Mouse (Mus musculus): ENCODE data around the gene Mlst8. TPM values are rescaled to one million over a fixed set of nuclear protein-coding genes. Genes with fewer than 3 reads are reported as not detected.

Gene Mlst8
- total RNA-seq, 2 experiments from 2014 or later, result 42.5 to 42.9 TPM

DNA sequence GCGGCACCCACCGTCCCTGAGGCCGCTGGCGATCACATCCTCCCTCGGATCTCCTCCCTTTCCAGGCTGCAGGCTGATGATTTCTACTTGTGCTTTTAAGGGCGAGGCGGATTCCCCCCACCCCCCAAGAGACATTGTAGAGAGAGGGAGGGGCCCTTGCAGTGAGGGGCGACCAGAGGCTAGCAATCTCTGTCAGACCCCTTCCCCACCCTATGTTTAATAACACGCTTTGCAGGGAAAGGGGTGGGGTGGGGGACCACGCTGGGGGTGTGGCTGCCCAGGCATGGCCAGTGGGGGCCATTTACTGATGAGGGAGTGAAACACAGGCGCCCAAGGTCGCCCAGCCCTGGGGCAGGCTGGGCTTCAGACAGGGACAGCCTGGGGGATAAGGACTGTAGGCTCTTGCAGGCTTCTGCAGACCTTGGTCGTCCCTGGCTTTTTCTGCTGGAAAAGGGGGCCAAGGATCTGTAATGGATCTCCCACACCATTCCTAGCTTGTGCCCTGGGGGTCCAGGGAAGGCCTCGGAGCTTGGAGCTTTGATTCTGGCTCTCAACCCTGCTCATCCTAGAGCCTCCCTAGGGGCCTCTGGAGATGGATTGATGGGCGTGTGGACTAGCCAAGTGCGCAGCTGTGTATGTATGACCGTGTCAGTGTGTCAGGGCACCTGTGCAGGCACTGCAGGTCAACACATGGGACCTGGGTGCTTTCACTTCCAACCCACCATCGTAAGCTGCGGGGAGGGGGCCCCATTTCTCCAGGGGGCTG, 10.6 kb upstream of the Mlst8 start:
- peak in 1 of 2 experiments; percentile 15 for DNase-seq (ENCODE audit: low spot score in 2 of 2)

DNA sequence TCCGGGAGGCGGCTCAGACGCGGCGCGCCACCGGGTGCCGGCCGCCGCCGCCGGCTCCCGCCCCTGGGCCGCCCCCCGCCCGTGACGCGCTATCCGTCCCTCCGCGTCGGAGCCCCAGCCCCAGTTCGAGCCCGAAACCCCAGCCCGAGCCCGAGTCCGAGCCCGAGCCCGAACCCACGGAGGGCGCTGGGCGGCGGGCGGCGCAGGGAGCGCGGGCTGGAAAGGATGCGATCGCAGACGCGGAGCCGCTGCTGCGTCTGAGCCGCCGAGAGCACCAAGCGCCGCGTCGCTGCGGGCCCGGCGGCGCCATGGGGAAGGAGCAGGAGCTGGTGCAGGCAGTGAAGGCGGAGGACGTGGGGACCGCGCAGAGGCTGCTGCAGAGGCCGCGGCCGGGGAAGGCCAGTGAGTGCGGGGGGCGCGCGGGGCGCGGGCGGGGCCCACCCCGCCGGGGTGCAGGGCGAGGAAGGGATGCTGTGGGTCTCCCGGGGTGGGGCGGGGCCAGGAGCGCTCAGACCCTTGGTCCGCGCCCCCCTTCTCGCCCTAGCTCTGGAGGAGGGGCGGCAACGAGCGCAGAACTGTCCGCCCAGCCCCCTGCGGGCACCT, 9.9 kb upstream of the Mlst8 start:
- peak in 1 of 2 experiments; percentile 41 for DNase-seq (ENCODE audit: low spot score in 2 of 2)

DNA sequence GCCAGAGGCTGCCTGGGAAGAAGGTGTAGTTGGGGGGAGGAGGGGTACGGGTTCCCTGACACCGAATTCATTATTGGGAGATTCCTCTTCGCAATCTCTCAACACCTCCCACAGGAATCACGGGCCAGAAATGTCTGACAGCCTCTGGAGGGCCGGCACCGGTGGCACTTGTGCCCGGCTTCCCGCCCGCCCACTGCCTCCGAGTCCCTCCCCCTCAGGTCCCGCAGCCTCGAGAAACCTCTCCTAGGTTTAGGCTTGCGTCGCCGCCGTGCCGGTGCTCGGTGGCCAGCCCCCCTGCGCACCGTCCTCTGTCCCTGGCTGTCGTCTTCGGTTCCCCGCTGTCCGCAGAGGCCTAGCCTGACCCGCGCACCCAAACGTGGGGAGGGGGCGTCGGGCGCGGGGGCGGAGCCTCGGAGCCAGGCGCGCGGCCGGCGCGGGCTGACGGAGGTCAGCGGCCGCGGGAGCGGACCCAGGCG, 9.3 kb upstream of the Mlst8 start, which contains the start of gene Caskin1:
TSS of gene Caskin1 (plus strand) at position 416 of the 476 bp plus-strand sequence.
- peak in 1 of 2 experiments; percentile 46 for DNase-seq (ENCODE audit: low spot score in 2 of 2)

DNA sequence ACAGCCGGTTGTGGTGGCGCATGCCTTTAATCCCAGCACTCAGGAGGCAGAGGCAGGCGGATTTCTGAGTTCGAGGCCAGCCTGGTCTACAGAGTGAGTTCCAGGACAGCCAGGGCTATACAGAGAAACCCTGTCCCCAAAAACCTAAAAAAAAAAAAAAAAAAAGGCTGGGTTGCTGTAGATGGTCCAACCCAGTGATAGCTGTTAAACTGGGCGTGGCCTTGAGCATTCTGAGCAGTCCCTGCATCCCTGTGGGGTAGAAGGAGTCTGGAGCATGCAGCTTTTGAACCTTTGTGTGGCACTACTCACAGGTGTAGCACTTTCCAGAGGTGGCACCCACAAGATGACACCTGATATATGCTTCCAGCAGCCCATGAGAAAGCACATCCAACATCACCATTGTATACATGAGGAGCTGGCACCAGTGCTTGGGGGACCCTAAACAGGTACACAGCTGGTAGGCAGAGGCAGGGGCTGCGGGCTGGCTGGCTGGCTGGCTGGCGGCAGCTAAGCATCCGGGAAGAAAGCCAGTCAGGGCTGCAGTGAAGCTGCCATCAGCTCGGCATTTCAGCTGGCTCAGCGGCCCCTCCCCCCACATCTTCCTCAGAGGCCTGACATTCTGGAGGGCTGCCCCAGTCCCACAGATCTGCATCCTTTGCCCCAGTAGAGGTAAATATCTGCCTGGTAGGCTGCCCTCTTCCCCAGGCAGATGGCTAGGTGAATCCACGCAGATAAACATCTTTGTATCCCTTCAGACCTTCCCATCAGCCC, 6.4 kb upstream of the Mlst8 start:
- peak in 1 of 2 experiments; percentile 66 for DNase-seq (ENCODE audit: low spot score in 2 of 2)

DNA sequence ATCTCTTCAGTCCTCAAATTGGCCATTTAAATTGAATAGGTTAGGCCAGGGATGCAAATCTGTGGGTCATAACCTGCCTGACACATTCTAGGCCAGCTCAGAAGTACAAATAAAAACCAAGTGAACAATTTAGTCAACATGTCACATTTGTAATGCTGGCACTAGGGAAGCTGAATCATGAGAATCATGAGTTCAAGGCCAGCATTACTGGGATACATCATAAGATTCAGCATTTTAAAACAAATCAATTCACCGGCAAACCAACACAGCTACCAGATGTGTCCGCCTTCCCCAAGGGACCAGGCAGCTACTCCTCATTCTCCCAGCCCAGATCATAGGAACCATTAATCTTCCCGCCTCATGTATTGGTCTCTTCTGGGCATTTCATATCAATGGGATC, 4.6 kb upstream of the Mlst8 start:
- no peak for DNase-seq (ENCODE audit: low spot score in 2 of 2)

DNA sequence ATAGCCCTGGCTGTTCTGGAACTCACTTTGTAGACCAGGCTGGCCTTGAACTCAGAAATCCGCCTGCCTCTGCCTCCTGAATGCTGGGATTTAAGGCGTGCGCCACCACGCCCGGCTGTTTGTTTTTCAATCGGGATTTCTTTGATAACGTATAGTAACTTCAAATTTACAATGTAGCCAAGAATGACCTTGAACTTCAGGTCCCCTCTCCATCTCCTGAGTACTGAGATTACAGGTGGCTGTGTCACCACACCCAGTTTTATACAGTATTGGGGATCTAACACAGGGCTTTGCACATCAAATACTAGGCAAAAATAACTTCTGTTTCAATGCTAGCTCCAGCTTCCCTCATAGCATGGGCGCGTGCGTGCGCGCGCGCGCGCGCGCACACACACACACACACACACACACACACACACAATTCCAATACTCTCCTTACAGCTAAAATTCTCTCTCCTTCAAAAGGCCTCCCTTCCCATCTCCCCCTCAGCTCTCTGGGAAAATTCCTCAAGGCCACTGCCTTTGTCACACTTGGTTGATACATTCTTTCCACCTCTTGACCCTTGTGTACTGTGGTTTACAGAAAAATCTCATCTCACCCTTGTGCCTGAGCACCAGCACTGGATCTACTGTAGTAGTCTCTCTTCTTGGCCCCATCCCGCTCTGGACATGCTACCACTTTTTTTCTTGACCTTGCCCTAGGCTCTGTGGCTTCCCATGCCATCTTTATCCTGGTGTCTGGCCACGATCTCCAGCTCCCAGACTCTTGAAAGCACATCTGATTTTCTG, 2.3 kb upstream of the Mlst8 start:
- DNase-seq (ENCODE audit: low spot score in 2 of 2), result no peak

DNA sequence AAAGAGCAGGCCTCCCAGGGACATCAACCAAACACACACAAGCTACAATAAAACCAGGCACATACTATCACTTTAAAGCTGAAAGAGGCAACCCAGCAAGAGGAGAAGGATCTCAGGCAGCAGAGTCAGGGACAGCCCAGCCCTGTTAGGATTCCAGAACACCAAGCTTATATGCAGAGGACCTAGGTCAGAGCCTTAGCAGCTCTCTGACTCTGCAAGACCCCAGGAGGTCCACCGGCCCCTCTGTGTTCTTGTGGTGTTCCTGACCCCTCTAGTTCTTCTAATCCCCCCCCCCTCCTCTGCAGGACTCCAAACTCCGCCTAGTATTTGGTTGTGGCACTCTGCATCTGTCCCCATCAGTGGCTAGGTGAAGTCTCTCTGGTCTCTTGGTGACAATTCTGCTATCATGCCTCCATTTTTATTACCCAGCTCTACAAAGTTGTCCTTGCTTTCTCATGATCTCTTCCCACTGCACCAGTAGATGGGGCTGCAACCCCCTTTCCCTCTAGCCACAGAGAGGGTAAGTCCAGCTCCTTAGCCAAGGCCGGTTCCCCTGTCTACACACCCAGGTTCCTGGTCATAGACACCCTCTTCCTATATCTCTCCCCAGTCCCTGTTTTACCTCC, 1.4 kb upstream of the Mlst8 start:
- DNase-seq (ENCODE audit: low spot score in 2 of 2), result peak in 1 of 2 experiments; percentile 18

DNA sequence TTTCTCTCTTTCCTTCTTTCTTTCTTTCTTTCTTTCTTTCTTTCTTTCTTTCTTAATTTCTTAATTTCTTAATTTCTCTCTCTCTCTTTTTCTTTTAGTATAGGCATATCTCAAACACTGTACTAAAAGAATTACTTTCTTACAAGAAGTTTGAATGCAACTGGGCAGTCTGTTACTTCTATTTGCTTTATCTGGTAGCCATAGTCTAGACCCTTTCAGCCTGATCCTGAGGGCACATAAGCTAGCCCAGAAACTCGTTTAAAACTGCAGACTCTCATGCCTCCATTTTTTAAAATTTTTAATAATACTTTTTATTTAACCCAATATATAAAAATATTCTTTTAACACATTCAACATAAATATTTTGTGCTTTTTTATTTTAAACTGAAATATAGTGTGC, 553 bp upstream of the Mlst8 start:
- no peak for DNase-seq (ENCODE audit: low spot score in 2 of 2)

DNA sequence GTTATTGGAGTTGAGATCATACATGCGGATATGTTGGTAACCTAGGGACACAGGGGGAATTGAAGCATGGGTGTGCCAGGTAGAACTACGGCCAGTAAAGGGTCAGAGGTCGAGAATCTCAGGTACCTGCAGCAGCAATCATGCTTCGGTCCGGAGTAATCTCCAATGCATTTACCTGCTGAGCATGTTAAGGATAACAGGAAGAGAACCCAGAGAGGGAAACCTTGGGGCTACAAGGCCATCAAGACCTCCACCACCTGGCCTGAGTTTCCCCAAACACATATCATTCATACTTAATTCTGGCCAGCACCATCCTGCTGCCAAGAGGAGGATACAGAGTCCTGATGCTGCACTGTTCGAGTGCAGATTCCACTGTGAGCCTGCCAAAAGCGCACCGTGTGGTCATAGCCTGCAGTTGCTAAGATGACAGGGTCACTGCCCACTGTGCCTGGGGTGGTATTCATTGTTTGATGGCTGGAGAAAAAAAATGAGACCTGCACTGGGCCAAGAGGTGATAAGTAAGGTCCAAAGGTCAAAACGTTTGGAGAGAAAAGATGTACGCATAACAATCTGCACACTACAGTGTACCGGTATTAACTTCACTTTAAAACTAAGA, 785 bp downstream of the Mlst8 start:
- DNase-seq (ENCODE audit: low spot score in 2 of 2), result peak in 1 of 2 experiments; percentile 21

DNA sequence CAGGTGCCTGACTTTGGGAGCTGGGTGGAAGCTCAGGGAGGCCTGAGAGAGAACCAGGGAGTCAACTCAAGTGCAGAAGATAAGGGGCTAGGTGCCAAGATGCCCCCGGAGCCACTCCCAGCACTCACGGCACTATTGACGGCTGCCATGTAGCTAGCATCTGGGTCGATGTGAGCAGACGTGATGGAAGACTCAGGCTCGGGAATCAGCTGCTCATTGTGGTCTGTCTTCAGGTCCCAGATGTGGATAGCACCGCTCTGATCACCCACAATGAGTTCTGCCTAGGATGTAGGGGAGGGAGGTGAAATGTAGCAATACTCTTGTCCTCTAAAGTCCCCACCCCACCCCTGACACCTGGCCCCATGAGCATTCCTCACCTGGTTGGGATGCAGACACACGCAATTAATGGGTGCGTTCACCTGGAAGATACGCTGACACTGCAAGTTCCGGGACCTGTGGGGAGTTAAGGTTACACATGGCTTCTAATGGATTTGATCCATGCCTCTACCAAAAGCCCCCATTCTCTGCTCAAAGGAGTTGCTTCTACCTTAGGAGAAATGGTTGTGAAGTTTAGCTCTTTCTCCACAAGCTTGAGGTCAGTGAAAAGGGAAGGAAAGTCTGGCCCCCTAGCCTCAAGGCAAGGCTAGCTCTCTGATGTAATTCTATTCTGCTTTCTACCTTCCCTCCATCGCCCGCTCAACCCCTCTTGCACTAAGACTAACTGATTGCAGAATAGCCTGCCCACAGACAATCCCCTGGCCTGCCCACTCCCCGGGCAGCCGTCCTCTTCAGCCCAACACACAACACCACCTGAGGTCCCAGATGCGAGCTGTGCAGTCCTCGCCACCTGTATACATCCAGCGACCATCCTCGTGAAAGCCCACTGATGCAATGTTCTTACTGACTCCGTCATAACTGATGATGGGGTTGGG, 1.6 kb downstream of the Mlst8 start:
- no peak for DNase-seq (ENCODE audit: low spot score in 2 of 2)

DNA sequence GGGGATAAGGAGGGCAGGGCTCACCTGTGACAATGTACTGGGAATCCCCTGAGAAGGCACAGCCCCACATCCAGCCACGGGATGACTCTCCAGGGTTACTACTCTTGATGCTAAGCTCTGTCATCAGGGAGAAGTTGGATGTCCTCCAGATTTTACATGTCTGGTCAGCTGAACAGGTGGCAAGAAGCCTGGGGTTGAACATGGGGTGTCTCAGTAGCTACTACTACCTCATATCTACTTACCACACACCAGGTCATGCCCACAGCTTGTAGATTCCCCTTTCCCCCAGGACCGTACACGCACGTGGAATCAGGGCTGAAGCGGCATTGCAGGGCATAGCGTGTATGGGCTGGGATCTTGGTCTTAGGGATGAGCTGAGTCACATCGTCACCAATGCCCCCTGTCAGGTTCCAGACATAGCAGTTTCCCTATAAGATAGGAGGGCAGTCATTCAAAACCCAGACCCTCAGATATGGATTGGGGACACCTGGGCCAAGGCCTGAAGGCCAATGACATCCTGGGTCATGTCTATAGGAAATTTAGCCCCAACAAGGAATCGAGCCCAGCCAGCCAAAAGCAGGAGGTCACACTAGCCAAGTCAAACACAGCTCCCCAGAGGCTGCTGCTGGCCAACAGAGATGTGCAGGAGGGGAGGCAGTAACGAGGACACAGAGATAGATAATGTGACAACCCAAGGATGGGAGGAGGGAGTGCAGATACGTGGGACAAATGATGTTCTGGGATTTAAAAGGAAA, 2.7 kb downstream of the Mlst8 start:
- DNase-seq (ENCODE audit: low spot score in 2 of 2), result no peak

DNA sequence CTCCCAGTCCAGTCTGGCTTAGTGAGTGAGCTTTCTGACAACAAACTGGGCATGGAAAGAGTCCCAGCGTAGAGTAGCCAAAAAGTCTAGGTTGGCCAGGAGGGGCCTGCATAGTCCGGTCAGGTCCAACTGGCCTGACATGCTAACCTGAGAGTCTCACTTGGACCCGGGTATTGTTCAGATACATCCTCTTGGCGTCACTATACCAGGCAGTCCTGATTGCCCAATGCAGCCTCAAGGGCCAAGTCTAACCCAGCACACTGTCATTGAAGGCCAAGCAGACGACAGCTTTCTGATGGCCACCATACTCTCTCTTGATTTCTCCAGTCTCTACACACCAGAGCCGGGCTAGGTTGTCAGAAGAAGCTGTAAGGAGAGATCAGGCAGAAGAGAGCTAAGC, 3.3 kb downstream of the Mlst8 start:
- no peak for DNase-seq (ENCODE audit: low spot score in 2 of 2)

DNA sequence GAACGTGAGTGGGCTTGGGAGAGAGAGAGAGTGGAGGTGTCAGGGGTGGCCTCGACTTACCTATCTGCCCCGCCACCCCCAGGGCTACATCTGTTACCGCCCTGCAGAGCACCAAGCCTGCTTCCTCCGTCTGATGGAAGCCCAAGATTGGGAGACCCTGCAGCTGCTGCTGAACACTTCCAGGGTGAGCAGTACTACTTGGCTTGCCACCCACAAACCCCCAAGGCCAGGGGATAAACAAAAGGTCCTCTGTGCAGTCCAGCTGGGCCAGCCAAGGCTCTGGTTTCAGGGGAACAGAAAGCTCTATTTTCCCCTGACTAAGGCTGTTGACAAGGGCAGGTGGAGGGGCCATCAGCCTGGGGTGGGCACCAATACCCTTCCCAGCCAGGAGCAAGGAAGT, 4.3 kb downstream of the Mlst8 start:
- DNase-seq (ENCODE audit: low spot score in 2 of 2), result peak in 1 of 2 experiments; percentile 61

DNA sequence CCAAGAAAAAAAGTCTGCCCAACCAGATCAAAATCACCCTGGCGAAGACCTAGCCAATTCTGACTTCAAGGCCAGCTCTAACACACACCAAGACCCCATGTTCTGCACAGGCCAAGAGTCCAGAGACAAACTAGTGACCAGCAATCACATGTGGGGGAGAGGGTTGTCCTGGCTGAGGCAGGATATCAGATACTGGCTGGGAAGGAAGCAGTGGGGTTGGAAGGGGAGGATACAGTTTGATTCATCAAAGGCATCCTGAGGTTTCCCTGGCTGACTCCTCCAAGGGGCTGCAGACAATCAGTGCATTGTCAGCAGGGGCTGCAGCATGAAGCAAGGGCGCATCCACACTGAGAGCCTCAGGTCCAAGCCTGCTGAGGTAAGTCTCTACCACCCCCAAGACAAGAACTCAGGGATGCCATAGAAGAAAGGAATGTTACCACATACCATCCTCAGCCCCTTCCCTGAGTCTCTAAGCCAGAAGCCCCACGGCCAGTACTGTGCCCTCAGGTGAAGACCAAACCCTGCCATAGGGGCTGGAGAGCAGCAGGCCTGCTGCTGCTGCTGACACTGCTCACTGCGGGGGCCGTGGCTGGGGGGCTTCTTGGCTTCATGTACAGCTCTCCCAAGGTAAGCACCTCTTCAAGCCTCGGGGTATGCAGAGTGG, 5.1 kb downstream of the Mlst8 start, which contains the start of gene Bricd5:
TSS of gene Bricd5 (plus strand) at position 273 of the 664 bp plus-strand sequence.
- DNase-seq (ENCODE audit: low spot score in 2 of 2), result no peak

DNA sequence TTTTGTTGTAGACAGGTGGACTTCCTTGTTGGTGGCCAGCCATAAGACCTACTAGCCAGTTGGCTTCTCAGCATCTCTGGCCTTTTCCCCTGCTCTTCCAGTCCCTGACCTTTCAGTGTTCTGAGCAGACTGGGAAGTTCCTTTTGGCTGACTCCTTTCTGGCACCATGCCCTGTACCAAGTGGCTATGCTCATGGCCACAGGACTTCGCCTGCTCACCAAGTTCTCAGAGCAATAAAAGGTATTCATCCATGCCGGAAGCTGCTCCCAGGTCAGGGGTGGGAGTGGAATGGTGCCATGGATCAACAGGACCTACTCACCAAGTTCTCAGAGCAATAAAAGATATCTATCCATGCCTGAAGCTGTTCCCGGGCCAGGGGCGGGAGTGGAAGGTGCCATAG, 6.4 kb downstream of the Mlst8 start:
- no peak for DNase-seq (ENCODE audit: low spot score in 2 of 2)

DNA sequence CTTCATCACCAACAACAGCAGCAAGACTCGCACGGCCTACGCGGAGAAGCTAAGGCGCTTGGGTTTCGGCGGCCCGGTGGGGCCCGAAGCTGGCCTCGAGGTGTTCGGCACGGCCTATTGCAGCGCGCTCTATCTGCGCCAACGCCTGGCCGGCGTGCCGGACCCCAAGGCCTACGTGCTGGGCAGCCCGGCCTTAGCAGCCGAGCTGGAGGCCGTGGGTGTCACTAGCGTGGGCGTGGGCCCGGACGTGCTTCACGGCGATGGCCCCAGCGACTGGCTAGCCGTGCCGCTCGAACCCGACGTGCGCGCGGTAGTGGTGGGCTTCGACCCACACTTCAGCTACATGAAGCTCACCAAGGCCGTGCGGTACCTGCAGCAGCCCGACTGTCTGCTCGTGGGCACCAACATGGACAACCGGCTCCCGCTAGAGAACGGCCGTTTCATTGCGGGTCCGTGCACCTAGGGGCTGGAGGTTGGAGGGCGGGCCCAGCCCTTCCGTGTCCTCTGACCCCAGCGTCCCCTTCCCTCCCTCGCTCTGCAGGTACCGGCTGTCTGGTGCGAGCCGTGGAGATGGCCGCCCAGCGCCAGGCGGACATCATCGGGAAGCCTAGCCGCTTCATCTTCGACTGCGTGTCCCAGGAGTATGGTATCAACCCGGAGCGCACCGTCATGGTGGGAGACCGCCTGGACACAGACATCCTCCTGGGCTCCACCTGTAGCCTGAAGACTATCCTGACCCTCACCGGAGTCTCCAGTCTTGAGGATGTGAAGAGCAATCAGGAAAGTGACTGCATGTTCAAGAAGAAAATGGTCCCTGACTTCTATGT, 8.0 kb downstream of the Mlst8 start:
- no peak for DNase-seq (ENCODE audit: low spot score in 2 of 2)

All from layer of hippocampus, adult 18-20 months (tissue).